Mouse (Mus musculus): ENCODE measurements around the gene Hist1h3f. TPM values are rescaled to one million over a fixed set of nuclear protein-coding genes. Genes with fewer than 3 reads are reported as not detected.
A peak's percentile ranks its signal among the peaks of the same experiment; 100 is the strongest.
"Not testable (repeated sequence)": the region's sequence is repeated elsewhere in the genome, so short reads cannot be mapped to it uniquely, and the experiment has no call there.

Hist1h3f gene
- polyA plus RNA-seq, 1 experiment = 1.3 TPM

- no peaks in the 10 kb centered on the region for H3K36me3 ChIP-seq (ENCODE audit: control insufficient read depth, insufficient read depth, low read length)
- no peak overlapping the region for H3K4me3 ChIP-seq (ENCODE audit: control insufficient read depth, low read depth, low read length)
- TF ChIP-seq CTCF (IDR thresholded peaks at IDR 0.05; ENCODE audit: control insufficient read depth, insufficient read depth, insufficient replicate concordance, low read depth, low read length) (no peak), POLR2A (IDR thresholded peaks at IDR 0.05; ENCODE audit: control insufficient read depth, low read depth, low read length) (no peak)
- peaks cover 4% of the 10 kb centered on the region for H3K4me1 ChIP-seq (ENCODE audit: control insufficient read depth, insufficient read depth, low read length)
- no peaks in the 10 kb centered on the region; the same call in 1 of the 2 replicates for H3K27me3 ChIP-seq (ENCODE audit: control insufficient read depth, insufficient read depth, low read length)
- H3K27ac ChIP-seq (ENCODE audit: control insufficient read depth, insufficient read depth, low read depth, low read length) = no peak overlapping the region
These were observed 28.6 kb downstream of the Hist1h3f start for GRCm38 (mm10) chr13:23572218-23573033.

GRCm38 (mm10) chr13:23573034-23573897, 29.4 kb downstream of the Hist1h3f start:
- H3K4me1 ChIP-seq (ENCODE audit: control insufficient read depth, insufficient read depth, low read length); H3K36me3 ChIP-seq (ENCODE audit: control insufficient read depth, insufficient read depth, low read length); H3K27ac ChIP-seq (ENCODE audit: control insufficient read depth, insufficient read depth, low read depth, low read length); H3K4me3 ChIP-seq (ENCODE audit: control insufficient read depth, low read depth, low read length); H3K27me3 ChIP-seq (ENCODE audit: control insufficient read depth, insufficient read depth, low read length): not testable (repeated sequence)

GRCm38 (mm10) chr13:23573898-23574524, 30.2 kb downstream of the Hist1h3f start, which contains the start of the genes Hist1h2bf and Hist1h2ad:
Gene Hist1h2bf (minus strand): TSS chr13:23574196.
Gene Hist1h2ad (plus strand): TSS chr13:23574381.
- H3K36me3 ChIP-seq (ENCODE audit: control insufficient read depth, insufficient read depth, low read length) = not testable (repeated sequence)

GRCm38 (mm10) chr13:23574546-23575170, 30.8 kb downstream of the Hist1h3f start:
- Histone ChIP-seq H3K4me3 (ENCODE audit: control insufficient read depth, low read depth, low read length) (peak overlapping the region; percentile 59), H3K27ac (ENCODE audit: control insufficient read depth, insufficient read depth, low read depth, low read length) (0 out of 2 replicates have a peak overlapping the region, but pooled peaks have one; percentile 53)
- H3K36me3 ChIP-seq (ENCODE audit: control insufficient read depth, insufficient read depth, low read length); H3K27me3 ChIP-seq (ENCODE audit: control insufficient read depth, insufficient read depth, low read length); H3K4me1 ChIP-seq (ENCODE audit: control insufficient read depth, insufficient read depth, low read length): not testable (repeated sequence)

More at GRCm38 (mm10) chr13:23573898-23574524, 30.2 kb downstream of the Hist1h3f start, which contains the start of the genes Hist1h2bf and Hist1h2ad:
- not testable (repeated sequence) for H3K4me1 ChIP-seq (ENCODE audit: control insufficient read depth, insufficient read depth, low read length); H3K27me3 ChIP-seq (ENCODE audit: control insufficient read depth, insufficient read depth, low read length)
- 0 out of 2 replicates have a peak within 1 kb of the TSS, but pooled peaks have one; percentile 53 for H3K27ac ChIP-seq (ENCODE audit: control insufficient read depth, insufficient read depth, low read depth, low read length)
- H3K4me3 ChIP-seq (ENCODE audit: control insufficient read depth, low read depth, low read length) = peak within 1 kb of the TSS; percentile 62

GRCm38 (mm10) chr13:23575271-23575851, 31.5 kb downstream of the Hist1h3f start, which contains the start of gene Hist1h3d:
Gene Hist1h3d (plus strand): TSS chr13:23575763.
- Histone ChIP-seq H3K4me1 (ENCODE audit: control insufficient read depth, insufficient read depth, low read length) (peaks cover 4% of the 10 kb centered on the region), H3K27ac (ENCODE audit: control insufficient read depth, insufficient read depth, low read depth, low read length) (0 out of 2 replicates have a peak within 1 kb of the TSS, but pooled peaks have one; percentile 29), H3K27me3 (ENCODE audit: control insufficient read depth, insufficient read depth, low read length) (no peaks in the 10 kb centered on the region; the same call in 1 of the 2 replicates), H3K36me3 (ENCODE audit: control insufficient read depth, insufficient read depth, low read length) (no peaks in the 10 kb centered on the region), H3K4me3 (ENCODE audit: control insufficient read depth, low read depth, low read length) (peak within 1 kb of the TSS; percentile 47)
- no peak for TF ChIP-seq CTCF (IDR thresholded peaks at IDR 0.05; ENCODE audit: control insufficient read depth, insufficient read depth, insufficient replicate concordance, low read depth, low read length)
- no peak for TF ChIP-seq POLR2A (IDR thresholded peaks at IDR 0.05; ENCODE audit: control insufficient read depth, low read depth, low read length)

GRCm38 (mm10) chr13:23575864-23576313, 32.0 kb downstream of the Hist1h3f start:
- not testable (repeated sequence) for H3K36me3 ChIP-seq (ENCODE audit: control insufficient read depth, insufficient read depth, low read length); H3K4me1 ChIP-seq (ENCODE audit: control insufficient read depth, insufficient read depth, low read length); H3K27me3 ChIP-seq (ENCODE audit: control insufficient read depth, insufficient read depth, low read length); H3K27ac ChIP-seq (ENCODE audit: control insufficient read depth, insufficient read depth, low read depth, low read length)
- H3K4me3 ChIP-seq (ENCODE audit: control insufficient read depth, low read depth, low read length) = peak overlapping the region; percentile 47
